Mouse (Mus musculus) frontal cortex, postnatal 10 days (tissue): Measurements from ENCODE around the gene Esp8.
"Not testable (repeated sequence)": the region's sequence is repeated elsewhere in the genome, so short reads cannot be mapped to it uniquely, and the experiment has no call there.

Source experiments
- DNase-seq, 2 experiments: peaks; one replicate each; pipeline ENCODE4 v3.0.0; 2022; ENCODE audit warnings: low spot score in 2 of 2, mixed read lengths in 1 of 2

Gene Esp8

DNA sequence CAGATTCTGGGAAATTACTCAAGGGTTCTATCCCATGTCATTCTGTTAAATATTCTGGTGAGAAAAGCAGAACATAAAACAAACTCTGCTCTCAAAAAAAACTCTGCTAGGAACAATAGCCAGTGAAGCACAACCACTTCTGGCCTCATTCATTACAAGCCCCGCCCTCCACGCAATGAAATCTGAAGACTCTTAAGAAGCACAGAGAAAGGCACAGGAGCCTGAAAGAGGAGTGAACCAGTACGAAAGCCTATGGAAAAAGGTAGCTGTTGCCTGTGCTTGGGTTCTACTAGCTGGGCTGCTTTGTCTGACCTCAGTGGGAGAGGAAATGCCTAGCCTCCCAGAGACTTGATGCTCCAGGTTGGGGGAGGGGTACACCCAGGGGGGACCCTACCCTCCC is at the start of gene Esp8:
TSS of gene Esp8 (plus strand) at position 205 of the 400 bp plus-strand sequence.
- DNase-seq, result no peak

DNA sequence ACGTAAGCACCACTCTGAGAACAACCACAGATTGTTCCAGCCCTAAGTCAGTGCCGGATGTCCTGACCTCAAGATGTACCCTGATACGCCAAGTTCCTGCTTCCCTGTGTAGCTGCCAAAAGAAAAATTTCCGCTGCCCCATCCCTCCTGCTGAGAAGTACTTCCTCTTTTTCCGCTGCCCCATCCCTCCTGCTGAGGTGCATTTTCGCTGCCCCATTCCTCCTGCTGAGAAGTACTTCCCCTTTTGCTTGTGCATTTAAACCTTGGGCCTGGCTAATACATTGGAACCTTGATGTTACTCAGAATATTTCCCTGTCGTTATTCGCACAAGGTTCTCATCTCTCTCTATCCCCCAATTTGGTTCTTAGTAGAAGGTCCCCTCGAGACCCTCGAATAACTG is 36.3 kb upstream of the Esp8 start:
- DNase-seq, result not testable (repeated sequence)

- not testable (repeated sequence) for DNase-seq
Observed at GRCm38 (mm10) chr17:40495468-40496185, 24.2 kb upstream of the Esp8 start.

DNA sequence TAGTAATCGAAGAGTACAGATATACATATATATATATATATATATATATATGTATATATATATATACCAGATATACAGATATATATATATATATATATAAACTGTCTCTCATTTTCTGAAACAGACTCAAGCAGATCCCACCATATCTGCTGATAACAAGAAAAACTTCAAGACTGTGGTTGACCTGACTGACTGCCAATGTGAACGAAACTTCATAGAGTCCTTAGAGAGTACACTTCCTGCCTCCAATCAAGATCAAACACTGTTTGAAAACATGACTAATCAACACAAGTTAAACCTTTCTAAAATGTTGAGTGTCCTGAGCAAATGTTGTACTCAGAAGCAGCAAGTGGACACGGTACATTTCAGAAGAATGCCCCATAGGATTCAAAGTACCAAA is 10.0 kb downstream of the Esp8 start:
- no peak for DNase-seq

GRCm38 (mm10) chr17:40531147-40531546 is 11.3 kb downstream of the Esp8 start:
- no peak for DNase-seq

- DNase-seq, result not testable (repeated sequence)
Observed at GRCm38 (mm10) chr17:40547005-40547404, 27.2 kb downstream of the Esp8 start.

DNA sequence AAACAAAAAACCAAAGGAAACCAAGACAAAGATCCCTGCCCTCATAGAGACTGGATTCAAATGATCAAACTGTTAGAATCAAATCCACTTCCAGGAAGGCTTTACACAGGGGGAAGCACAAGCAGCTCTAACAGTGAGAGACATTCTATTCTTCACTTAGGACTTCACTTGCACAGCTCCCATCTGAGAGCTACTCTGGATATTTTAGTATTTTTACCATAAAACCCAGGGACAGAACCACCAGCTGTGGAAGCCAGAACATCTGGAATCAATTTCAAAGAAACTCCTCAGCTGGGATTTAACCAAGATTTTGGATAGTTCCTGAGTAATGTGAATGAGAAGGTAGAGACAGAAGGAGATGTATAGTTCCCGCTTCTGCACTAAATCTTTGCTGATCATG is 33.6 kb downstream of the Esp8 start:
- no peak for DNase-seq

GRCm38 (mm10) chr17:40561207-40561606 is 41.4 kb downstream of the Esp8 start, which contains the start of gene Esp6:
Gene Esp6, plus strand, starts transcription at chr17:40561507.
- DNase-seq, result no peak
